Mouse (Mus musculus) limb, embryonic 13.5 days (tissue): ENCODE measurements around the gene Acap1. TPM values are rescaled to one million over a fixed set of nuclear protein-coding genes. Genes with fewer than 3 reads are reported as not detected.
A peak's percentile ranks its signal among the peaks of the same experiment; 100 is the strongest.

ENCODE experiments used
- ATAC-seq: fragments of 200-750 bp; cut with Nextera tagmentation; 2 replicates; pipeline ENCODE4 v1.8.0; 2017; ENCODE audit warnings: low read depth, moderate number of reproducible peaks, moderate TSS enrichment; ENCODE audit not compliant: low FRiP score
- H3K27ac ChIP-seq: fragments of 300-500 bp; sonication (generic); 2 replicates; pipeline ENCODE4 v1.5.1; 2015; ENCODE audit warnings: inconsistent platforms, mild to moderate bottlenecking, moderate library complexity
- H3K27me3 ChIP-seq: fragments of 300-500 bp; sonication (generic); 2 replicates; pipeline ENCODE4 v1.6.1; 2015; ENCODE audit warnings: mild to moderate bottlenecking, inconsistent platforms
- H3K36me3 ChIP-seq: fragments of 300-500 bp; sonication (generic); 2 replicates; pipeline ENCODE4 v1.6.1; 2015; ENCODE audit warnings: inconsistent platforms, mild to moderate bottlenecking, moderate library complexity
- H3K4me1 ChIP-seq: fragments of 300-500 bp; sonication (generic); 2 replicates; pipeline ENCODE4 v1.6.1; 2015; ENCODE audit warnings: inconsistent platforms
- H3K4me2 ChIP-seq: fragments of 300-500 bp; sonication (generic); replicated peaks from 2 replicates; pipeline ENCODE4 v1.6.1; 2015; ENCODE audit warnings: inconsistent platforms, mild to moderate bottlenecking, moderate library complexity
- H3K4me3 ChIP-seq: fragments of 300-500 bp; sonication (generic); 2 replicates; pipeline ENCODE4 v1.5.1; 2015; ENCODE audit warnings: moderate library complexity, mild to moderate bottlenecking, inconsistent platforms
- H3K9ac ChIP-seq: fragments of 300-500 bp; sonication (generic); 2 replicates; pipeline ENCODE4 v1.6.1; 2015; ENCODE audit warnings: mild to moderate bottlenecking, inconsistent platforms
- H3K9me3 ChIP-seq: fragments of 300-500 bp; sonication (generic); 2 replicates; pipeline ENCODE4 v1.6.1; 2016; ENCODE audit warnings: inconsistent platforms
- WGBS: fragments of 180-500 bp; shearing (Covaris S2); methylation state at CpG from one replicate; pipeline ENCODE4 v1.1.7; 2015; 5-methylcytosine and 5-hydroxymethylcytosine counted together
- polyA plus RNA-seq: library from polyadenylated mRNA; unstranded; fragments of >200 nt; fragmentation: Nextera tagmentation; extraction: Ambion mirVana; gene quantifications from 2 replicates; pipeline ENCODE4 v1.2.1, GENCODE M21; 2015

Acap1 gene
- polyA plus RNA-seq, 1 experiment from 2014 or later = 1.1 TPM

- Histone ChIP-seq H3K4me1 (peaks cover 15% of the 10 kb centered on the region; the same call in 1 of the 2 replicates), H3K4me2 (peak within 1 kb of the TSS; percentile 25; the same call in 1 of the 2 replicates), H3K9ac (0 out of 2 replicates have a peak within 1 kb of the TSS, but pooled peaks have one; percentile 19), H3K9me3 (no peaks in the 10 kb centered on the region), H3K27me3 (peaks cover 44% of the 10 kb centered on the region), H3K4me3 (peak within 1 kb of the TSS; percentile 17), H3K27ac (no peak within 1 kb of the TSS), H3K36me3 (no peaks in the 10 kb centered on the region)
- WGBS = 19% methylated on average over 30 of the region's 30 CpGs
- ATAC-seq = no peak
Measured at GRCm38 (mm10) chr11:69858113-69858998, 37.0 kb downstream of the Acap1 start, which contains the start of gene Tnk1. Gene Tnk1 (minus strand): TSS chr11:69858730.

- H3K27me3 ChIP-seq = peaks cover 41% of the 10 kb centered on the region
- no peak; the same call in 1 of the 2 replicates for ATAC-seq
- no peak overlapping the region for H3K4me3 ChIP-seq
- peaks cover 23% of the 10 kb centered on the region for H3K4me1 ChIP-seq
- no peaks in the 10 kb centered on the region for H3K9me3 ChIP-seq
- peak overlapping the region; percentile 15; the same call in 1 of the 2 replicates for H3K4me2 ChIP-seq
- WGBS = 20% methylated on average over 16 of the region's 16 CpGs
- peaks cover 21% of the 10 kb centered on the region for H3K36me3 ChIP-seq
- no peak overlapping the region for H3K9ac ChIP-seq
- H3K27ac ChIP-seq = no peak overlapping the region
Measured at GRCm38 (mm10) chr11:69855347-69855746, 40.0 kb downstream of the Acap1 start.

- peaks cover 34% of the 10 kb centered on the region for H3K27me3 ChIP-seq
- no peak overlapping the region for H3K9ac ChIP-seq
- H3K27ac ChIP-seq = no peak overlapping the region; the same call in 1 of the 2 replicates
- WGBS = 77% methylated on average over 10 of the region's 10 CpGs
- H3K9me3 ChIP-seq = no peaks in the 10 kb centered on the region
- H3K4me1 ChIP-seq = peaks cover 29% of the 10 kb centered on the region
- H3K36me3 ChIP-seq = peaks cover 28% of the 10 kb centered on the region
- H3K4me2 ChIP-seq = no peak overlapping the region
- ATAC-seq = no peak
- no peak overlapping the region for H3K4me3 ChIP-seq
Measured at GRCm38 (mm10) chr11:69854680-69855079, 40.7 kb downstream of the Acap1 start.

GRCm38 (mm10) chr11:69853994-69854393, 41.3 kb downstream of the Acap1 start:
- H3K27me3 ChIP-seq = peaks cover 28% of the 10 kb centered on the region
- H3K27ac ChIP-seq = no peak overlapping the region; the same call in 1 of the 2 replicates
- no peak overlapping the region for H3K4me2 ChIP-seq
- no peak overlapping the region for H3K9ac ChIP-seq
- no peak for ATAC-seq
- H3K36me3 ChIP-seq = peaks cover 35% of the 10 kb centered on the region
- H3K4me3 ChIP-seq = no peak overlapping the region
- WGBS = 66% methylated on average over 7 of the region's 7 CpGs
- no peaks in the 10 kb centered on the region for H3K9me3 ChIP-seq
- peaks cover 29% of the 10 kb centered on the region for H3K4me1 ChIP-seq

GRCm38 (mm10) chr11:69850754-69851153, 44.6 kb downstream of the Acap1 start:
- Histone ChIP-seq H3K4me1 (peaks cover 35% of the 10 kb centered on the region), H3K36me3 (peaks cover 49% of the 10 kb centered on the region)

GRCm38 (mm10) chr11:69849884-69850283, 45.5 kb downstream of the Acap1 start:
- no peaks in the 10 kb centered on the region for H3K27me3 ChIP-seq
- WGBS = 93% methylated on average over 15 of the region's 15 CpGs
- no peak for ATAC-seq
- no peaks in the 10 kb centered on the region for H3K9me3 ChIP-seq
- H3K36me3 ChIP-seq = peaks cover 49% of the 10 kb centered on the region
- no peak overlapping the region for H3K9ac ChIP-seq
- peaks cover 35% of the 10 kb centered on the region for H3K4me1 ChIP-seq
- no peak overlapping the region for H3K4me2 ChIP-seq
- H3K4me3 ChIP-seq = no peak overlapping the region
- H3K27ac ChIP-seq = no peak overlapping the region

More at GRCm38 (mm10) chr11:69850754-69851153, 44.6 kb downstream of the Acap1 start:
- Histone ChIP-seq H3K9me3 (no peaks in the 10 kb centered on the region), H3K4me3 (peak overlapping the region; percentile 1; the same call in 1 of the 2 replicates), H3K27ac (no peak overlapping the region), H3K27me3 (no peaks in the 10 kb centered on the region), H3K4me2 (no peak overlapping the region), H3K9ac (no peak overlapping the region)
- ATAC-seq = no peak
- 68% methylated on average over 8 of the region's 8 CpGs for WGBS

GRCm38 (mm10) chr11:69849128-69849527, 46.2 kb downstream of the Acap1 start:
- H3K27me3 ChIP-seq = no peaks in the 10 kb centered on the region
- no peak overlapping the region for H3K27ac ChIP-seq
- no peak overlapping the region for H3K4me2 ChIP-seq
- H3K36me3 ChIP-seq = peaks cover 49% of the 10 kb centered on the region
- H3K9ac ChIP-seq = no peak overlapping the region
- WGBS = 89% methylated on average over 9 of the region's 9 CpGs
- H3K9me3 ChIP-seq = no peaks in the 10 kb centered on the region
- no peak overlapping the region for H3K4me3 ChIP-seq
- no peak for ATAC-seq
- H3K4me1 ChIP-seq = peaks cover 35% of the 10 kb centered on the region

GRCm38 (mm10) chr11:69848021-69848420, 47.3 kb downstream of the Acap1 start:
- Histone ChIP-seq H3K9me3 (no peaks in the 10 kb centered on the region), H3K4me2 (peak overlapping the region; percentile 93), H3K4me1 (peaks cover 33% of the 10 kb centered on the region), H3K36me3 (peaks cover 49% of the 10 kb centered on the region), H3K9ac (peak overlapping the region; percentile 90), H3K4me3 (peak overlapping the region; percentile 79), H3K27me3 (no peaks in the 10 kb centered on the region), H3K27ac (no peak overlapping the region)
- WGBS = 96% methylated on average over 6 of the region's 6 CpGs
- no peak for ATAC-seq

- Histone ChIP-seq H3K4me2 (peak overlapping the region; percentile 93), H3K27ac (peak overlapping the region; percentile 96), H3K36me3 (peaks cover 44% of the 10 kb centered on the region), H3K27me3 (no peaks in the 10 kb centered on the region), H3K9me3 (no peaks in the 10 kb centered on the region), H3K4me1 (peaks cover 31% of the 10 kb centered on the region), H3K9ac (peak overlapping the region; percentile 90), H3K4me3 (peak overlapping the region; percentile 79)
- ATAC-seq = peak; percentile 41
- 12% methylated on average over 36 of the region's 37 CpGs for WGBS
Measured at GRCm38 (mm10) chr11:69846738-69847688, 48.3 kb downstream of the Acap1 start.

GRCm38 (mm10) chr11:69846198-69846680, 49.1 kb downstream of the Acap1 start, which contains the start of gene Plscr3:
Gene Plscr3 (plus strand): TSS chr11:69846376.
- peak within 1 kb of the TSS; percentile 93 for H3K4me2 ChIP-seq
- H3K36me3 ChIP-seq = peaks cover 37% of the 10 kb centered on the region
- H3K9ac ChIP-seq = peak within 1 kb of the TSS; percentile 90
- H3K4me1 ChIP-seq = peaks cover 31% of the 10 kb centered on the region
- no peaks in the 10 kb centered on the region for H3K27me3 ChIP-seq
- peak; percentile 93 for ATAC-seq
- 0% methylated on average over 35 of the region's 38 CpGs for WGBS
- no peaks in the 10 kb centered on the region for H3K9me3 ChIP-seq
- peak within 1 kb of the TSS; percentile 96 for H3K27ac ChIP-seq
- H3K4me3 ChIP-seq = peak within 1 kb of the TSS; percentile 79

GRCm38 (mm10) chr11:69838714-69839104, 56.6 kb downstream of the Acap1 start:
- Histone ChIP-seq H3K4me1 (peaks cover 41% of the 10 kb centered on the region), H3K27me3 (peaks cover 20% of the 10 kb centered on the region; the same call in 1 of the 2 replicates), H3K36me3 (0 out of 2 replicates have a peak, but pooled peaks cover 2% of the 10 kb centered on the region), H3K9ac (peak overlapping the region; percentile 75), H3K9me3 (no peaks in the 10 kb centered on the region), H3K4me3 (peak overlapping the region; percentile 81), H3K27ac (peak overlapping the region; percentile 93), H3K4me2 (peak overlapping the region; percentile 93)
- 2% methylated on average over 7 of the region's 7 CpGs for WGBS
- ATAC-seq = no peak
